Mouse (Mus musculus) embryonic fibroblast, embryonic 13.5 days (primary cell): Measurements from ENCODE around the gene Adh5. TPM values are rescaled to one million over a fixed set of nuclear protein-coding genes. Genes with fewer than 3 reads are reported as not detected.
A peak's percentile ranks its signal among the peaks of the same experiment; 100 is the strongest.

Experiments
- H3K27ac ChIP-seq: 2 replicates; pipeline ENCODE4 v1.5.1; 2012; ENCODE audit warnings: low read length, control low read depth, inconsistent platforms; ENCODE audit not compliant: insufficient read depth
- H3K4me1 ChIP-seq: 2 replicates; pipeline ENCODE4 v1.6.1; 2011; ENCODE audit warnings: low read length; ENCODE audit not compliant: control insufficient read depth, insufficient read depth
- H3K4me3 ChIP-seq: 2 replicates; pipeline ENCODE4 v1.5.1; 2011; ENCODE audit warnings: mild to moderate bottlenecking, control low read depth, low read length; ENCODE audit not compliant: insufficient read depth
- CTCF ChIP-seq: IDR thresholded peaks from 2 replicates; pipeline ENCODE4 v1.5.1; 2011; ENCODE audit warnings: mild to moderate bottlenecking, control low read depth, low read length, moderate library complexity, borderline replicate concordance; ENCODE audit not compliant: insufficient read depth
- POLR2A ChIP-seq: IDR thresholded peaks from 2 replicates; pipeline ENCODE4 v1.6.1; 2011; ENCODE audit warnings: low read depth, mild to moderate bottlenecking, control low read depth, low read length, moderate library complexity
- polyA plus RNA-seq: library from polyadenylated mRNA; stranded (reverse); fragments of >200 nt; gene quantifications from 2 replicates; pipeline ENCODE4 v1.2.4, GENCODE M21; 2011; ENCODE audit warnings: low read depth; ENCODE audit not compliant: missing spikeins, insufficient read length

Gene Adh5
- polyA plus RNA-seq, 1 experiment, result 124 TPM

DNA sequence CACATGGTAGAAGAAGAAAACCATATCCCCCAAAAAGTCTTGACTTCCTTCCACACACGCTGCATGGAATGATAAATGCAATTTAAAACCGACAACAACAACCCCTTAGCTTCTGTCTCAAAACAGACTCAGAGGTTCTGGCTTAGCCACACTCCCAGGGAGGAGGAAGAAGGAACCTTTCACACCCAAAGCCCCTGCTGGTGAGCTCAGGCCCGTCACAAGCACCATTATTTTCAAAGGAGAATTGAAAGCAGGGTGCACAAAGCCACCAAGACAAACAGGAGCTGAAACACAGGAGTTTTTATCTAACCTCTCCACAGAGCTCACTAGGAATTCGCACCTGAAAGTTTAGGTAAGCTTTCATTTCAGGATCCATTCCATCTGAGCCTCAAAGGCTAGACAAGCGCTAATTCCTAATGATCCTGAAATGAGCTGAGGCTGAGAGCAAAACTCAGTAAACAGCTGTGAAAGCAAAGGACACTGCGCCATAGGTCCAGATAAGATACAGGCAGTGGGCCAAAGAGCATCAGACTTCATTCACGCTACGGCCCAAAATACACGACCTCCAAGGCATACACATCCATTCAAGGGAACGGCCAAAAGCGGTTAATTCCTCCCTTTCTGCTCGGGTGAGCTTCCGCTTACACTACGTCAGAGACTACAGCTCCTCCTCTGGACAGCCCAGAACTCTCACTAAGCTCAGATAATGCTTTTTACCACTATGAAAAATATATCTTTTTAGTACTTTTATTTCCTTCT lies 38.8 kb downstream of the Adh5 start:
- Histone ChIP-seq H3K4me1 (no peaks in the 10 kb centered on the region; the same call in 1 of the 2 replicates), H3K4me3 (no peak overlapping the region), H3K27ac (no peak overlapping the region)
- TF ChIP-seq CTCF, result no peak
- no peak for TF ChIP-seq POLR2A

DNA sequence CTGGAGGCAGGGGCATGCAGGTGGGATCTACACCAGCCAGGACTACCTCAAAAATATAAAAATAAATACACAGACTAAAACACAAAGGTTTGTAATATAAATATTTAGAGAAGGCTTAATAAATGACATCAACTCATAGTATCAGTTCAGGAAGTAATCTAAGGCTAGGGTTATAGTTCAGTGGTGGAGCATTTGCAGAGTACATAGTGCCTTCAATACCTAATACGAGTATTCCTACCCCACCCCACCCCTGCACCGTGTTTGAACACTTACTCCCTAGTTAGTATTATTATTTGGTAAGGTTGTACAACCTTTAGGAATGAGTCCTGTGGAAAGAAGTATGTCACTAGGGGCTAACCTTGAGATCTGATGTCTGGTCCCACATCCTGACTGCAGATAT lies 40.3 kb downstream of the Adh5 start:
- TF ChIP-seq CTCF (no peak), POLR2A (no peak)
- Histone ChIP-seq H3K4me3 (no peak overlapping the region), H3K27ac (no peak overlapping the region), H3K4me1 (no peaks in the 10 kb centered on the region; the same call in 1 of the 2 replicates)

DNA sequence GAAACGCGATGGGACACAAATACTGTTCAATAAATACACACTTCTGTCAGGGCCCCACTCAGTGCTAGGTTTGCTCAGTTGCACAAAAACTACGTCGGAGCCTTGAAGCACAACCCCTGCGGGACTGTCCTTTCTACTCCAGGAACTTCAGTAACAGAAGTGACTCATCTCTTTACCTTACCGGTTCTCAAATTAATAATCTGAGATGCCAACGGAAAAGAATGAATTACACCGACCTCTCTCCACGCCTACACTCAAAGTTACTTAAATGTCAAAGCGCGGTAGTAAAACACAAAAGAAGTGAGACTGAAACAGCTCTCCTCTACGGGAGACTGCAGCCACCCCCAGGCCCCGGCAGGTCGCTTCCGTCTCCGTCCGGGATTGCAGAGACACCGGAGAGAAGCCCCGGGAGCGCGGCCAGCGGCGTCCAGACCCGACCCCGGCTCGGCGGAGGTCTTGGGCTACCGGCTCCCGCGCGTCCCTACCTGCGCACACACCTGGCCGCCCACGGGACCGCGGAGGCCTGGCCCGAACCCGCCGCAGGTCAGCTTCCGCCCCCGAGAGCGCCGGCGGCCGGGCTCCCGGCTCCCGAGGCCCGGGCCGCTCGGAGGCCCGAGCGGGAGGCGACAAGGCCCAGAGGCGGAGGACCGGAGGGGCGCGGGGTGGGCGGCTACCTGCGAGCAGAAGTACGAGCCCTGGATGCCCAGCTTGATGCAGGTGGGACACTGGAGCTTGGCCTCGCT lies 45.9 kb downstream of the Adh5 start:
- H3K4me3 ChIP-seq, result peak overlapping the region; percentile 100
- H3K27ac ChIP-seq, result peak overlapping the region; percentile 7; the same call in 1 of the 2 replicates
- TF ChIP-seq CTCF (no peak), POLR2A (no peak)
- H3K4me1 ChIP-seq, result no peaks in the 10 kb centered on the region; the same call in 1 of the 2 replicates

DNA sequence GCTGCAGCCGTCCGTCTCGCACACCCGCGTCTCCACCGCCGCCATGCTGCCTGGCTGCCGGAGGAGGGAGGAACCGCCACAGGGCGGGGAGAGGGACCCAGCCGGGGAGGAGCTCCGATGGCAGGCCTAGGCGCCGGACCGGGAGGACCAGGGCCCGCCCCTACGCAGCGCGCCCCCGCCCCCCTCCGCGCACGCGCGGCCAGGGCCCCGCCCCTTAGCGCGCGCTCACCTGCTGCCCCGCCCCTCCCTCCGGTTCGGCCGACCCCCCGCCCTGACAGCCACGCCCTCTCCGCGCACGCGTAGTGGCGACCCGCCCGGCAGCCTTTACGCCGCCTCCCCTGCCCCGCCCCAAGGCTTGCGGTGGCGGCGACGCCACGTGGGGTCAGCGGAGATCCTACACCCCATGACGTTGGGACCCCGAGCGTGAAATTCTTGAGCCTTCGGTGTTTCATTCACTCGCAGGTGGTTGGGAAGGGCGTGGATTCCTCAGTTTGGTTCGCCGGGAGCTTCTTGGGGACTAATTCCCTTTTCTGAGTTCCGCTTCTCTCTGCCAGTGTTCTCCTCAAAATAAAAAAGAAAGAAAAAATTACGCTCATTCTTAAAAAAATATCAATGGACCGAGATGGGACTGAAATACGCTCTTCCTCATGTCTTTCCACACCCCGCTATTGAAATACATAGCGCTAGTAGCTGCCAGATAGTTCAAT lies 46.6 kb downstream of the Adh5 start, which contains the start of gene Metap1:
Gene Metap1, minus strand, starts transcription at position 189 of the 707 bp plus-strand sequence.
- H3K4me1 ChIP-seq, result no peaks in the 10 kb centered on the region; the same call in 1 of the 2 replicates
- H3K27ac ChIP-seq, result peak within 1 kb of the TSS; percentile 7; the same call in 1 of the 2 replicates
- H3K4me3 ChIP-seq, result peak within 1 kb of the TSS; percentile 100
- TF ChIP-seq POLR2A (peak; percentile 95), CTCF (no peak)

DNA sequence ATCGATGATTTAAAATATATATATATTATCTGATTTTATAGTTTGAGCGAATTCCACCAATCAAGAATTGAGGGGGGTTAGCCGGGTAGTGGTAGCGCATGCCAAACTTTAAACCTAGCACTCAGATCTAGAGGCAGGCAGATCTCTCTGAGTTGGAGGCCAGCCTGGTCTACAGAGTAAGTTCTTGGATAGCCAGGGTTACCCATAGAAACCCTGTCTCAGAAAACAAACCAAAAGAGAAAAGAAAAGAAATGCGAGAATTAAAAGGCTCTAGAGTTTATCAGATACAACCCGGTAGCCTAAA lies 47.1 kb downstream of the Adh5 start:
- TF ChIP-seq POLR2A, result no peak
- no peaks in the 10 kb centered on the region; the same call in 1 of the 2 replicates for H3K4me1 ChIP-seq
- no peak overlapping the region for H3K27ac ChIP-seq
- H3K4me3 ChIP-seq, result peak overlapping the region; percentile 58

DNA sequence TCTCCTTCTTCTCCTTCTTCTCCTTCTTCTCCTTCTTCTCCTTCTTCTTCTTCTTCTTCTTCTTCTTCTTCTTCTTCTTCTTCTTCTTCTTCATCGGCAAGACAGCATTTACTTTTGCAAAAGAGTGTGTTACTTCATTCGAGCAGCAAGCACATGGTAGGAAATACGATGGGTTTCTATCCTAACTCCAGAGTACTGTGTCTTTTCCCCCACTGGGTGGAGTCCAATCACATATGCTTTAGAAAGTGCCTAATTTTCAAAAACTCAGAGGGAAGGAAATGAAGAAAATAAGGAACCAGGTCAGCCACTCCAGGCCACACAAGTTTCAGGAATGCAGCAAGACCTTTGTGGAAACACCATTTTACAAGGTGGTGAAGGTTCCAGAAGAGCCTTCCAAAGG lies 50.8 kb downstream of the Adh5 start:
- H3K27ac ChIP-seq, result no peak overlapping the region
- H3K4me1 ChIP-seq, result no peaks in the 10 kb centered on the region
- TF ChIP-seq CTCF (no peak), POLR2A (no peak)
- H3K4me3 ChIP-seq, result no peak overlapping the region

DNA sequence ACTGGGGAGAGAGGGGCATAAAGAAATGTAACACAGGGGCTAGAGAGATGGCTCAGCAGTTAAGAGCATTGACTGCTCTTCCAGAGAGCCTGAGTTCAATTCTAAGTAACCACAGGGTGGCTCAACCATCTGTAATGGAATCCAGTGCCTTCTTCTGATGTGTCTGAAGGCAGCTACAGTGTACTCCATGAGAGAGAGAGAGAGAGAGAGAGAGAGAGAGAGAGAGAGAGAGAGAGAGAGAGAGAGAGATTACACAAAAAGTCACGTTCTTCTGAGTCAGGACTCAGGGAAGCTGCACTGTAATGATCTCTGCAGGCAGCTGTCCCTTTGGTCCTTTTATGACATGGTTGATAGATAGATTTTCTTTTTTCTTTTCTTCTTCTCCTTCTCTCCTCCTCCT lies 51.7 kb downstream of the Adh5 start:
- TF ChIP-seq CTCF, result no peak
- TF ChIP-seq POLR2A, result no peak
- Histone ChIP-seq H3K4me3 (no peak overlapping the region), H3K27ac (peak overlapping the region; percentile 65), H3K4me1 (no peaks in the 10 kb centered on the region)

DNA sequence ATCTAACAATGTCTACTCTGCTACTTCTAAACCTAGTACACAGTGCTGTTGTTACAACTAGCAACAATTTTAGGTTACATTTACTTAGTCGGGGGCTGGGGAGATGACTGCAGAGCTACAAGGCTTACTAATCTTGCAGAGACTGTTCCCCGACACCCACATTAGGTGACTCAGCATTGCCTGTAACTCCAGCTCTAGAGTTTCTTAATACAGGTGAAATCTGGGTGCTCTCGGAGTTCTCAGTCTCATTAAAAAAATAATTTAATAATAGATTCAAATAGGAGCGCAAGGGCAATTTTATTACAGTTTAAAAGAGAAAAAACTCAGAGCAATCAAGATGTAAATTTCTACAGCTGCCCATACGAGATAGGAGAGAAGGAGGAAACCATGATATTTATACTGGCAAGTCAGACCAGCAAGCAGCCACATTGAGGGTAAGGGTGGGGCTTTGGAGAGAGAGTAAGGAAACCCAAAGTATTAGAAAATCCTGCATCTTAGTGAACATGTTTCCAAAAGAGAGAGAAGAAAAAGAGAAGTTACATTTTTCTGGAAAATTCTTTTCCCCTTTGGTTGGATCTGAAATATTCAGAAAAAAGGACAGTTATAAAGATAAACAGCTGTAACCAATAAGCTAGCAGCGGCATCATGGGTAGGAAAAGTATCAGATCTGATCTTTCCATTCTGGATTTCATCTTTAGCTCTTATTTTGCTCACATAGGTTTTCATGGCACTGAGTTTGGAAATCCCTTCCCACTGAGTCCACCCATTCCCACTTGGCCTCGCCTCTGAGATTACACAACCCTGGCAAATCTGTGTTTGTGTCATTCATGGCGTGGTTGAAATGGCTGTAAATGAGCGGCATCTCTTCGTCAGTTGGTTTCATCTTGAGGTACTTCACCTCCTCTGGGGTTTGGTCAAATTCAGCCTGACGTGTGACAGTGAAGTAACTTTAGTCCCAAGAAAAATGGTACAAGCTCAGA lies 52.6 kb downstream of the Adh5 start:
- Histone ChIP-seq H3K27ac (peak overlapping the region; percentile 65; the same call in 1 of the 2 replicates), H3K4me1 (no peaks in the 10 kb centered on the region), H3K4me3 (no peak overlapping the region)
- TF ChIP-seq POLR2A, result no peak
- no peak for TF ChIP-seq CTCF

DNA sequence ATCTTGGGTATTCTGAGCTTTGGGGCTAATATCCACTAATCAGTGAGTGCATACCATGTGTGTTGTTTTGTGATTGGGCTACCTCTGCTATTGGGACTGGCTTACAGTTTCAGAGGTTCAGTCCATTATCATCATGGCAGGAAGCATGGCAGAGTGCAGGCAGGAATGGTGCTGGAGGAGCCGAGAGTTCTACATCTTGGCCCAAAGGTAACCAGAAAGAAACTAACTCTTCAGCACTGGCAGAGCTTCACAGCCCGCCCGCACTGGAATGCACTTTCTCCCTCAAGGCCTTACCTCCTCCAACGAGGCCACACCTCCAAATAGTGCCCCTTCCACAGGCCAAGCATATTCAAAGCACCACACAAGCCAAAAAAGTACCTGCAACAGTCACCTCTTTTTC lies 55.8 kb downstream of the Adh5 start:
- H3K27ac ChIP-seq, result no peak overlapping the region
- no peak overlapping the region for H3K4me3 ChIP-seq
- TF ChIP-seq CTCF (no peak), POLR2A (no peak)
- no peaks in the 10 kb centered on the region for H3K4me1 ChIP-seq
